Mouse (Mus musculus): Measurements from ENCODE around the gene Hpcal1. TPM values are rescaled to one million over a fixed set of nuclear protein-coding genes. Genes with fewer than 3 reads are reported as not detected.

Hpcal1 gene
- total RNA-seq (2023), result 130 TPM

GRCm38 (mm10) chr12:17690564-17691281 lies at the start of gene Hpcal1:
Gene Hpcal1, plus strand, starts transcription at chr12:17690856.

Other genes with a start within 250 kb of the Hpcal1 start
- gene Odc1, start 146.1 kb upstream of the Hpcal1 start, total RNA-seq (2023), result 525 TPM